Mouse (Mus musculus): ENCODE measurements around the gene Hnrnpl.
A peak's percentile ranks its signal among the peaks of the same experiment; 100 is the strongest.

GRCm38 (mm10) chr7:28766173-28766879 is 42.0 kb upstream of the Hnrnpl start, which contains the start of gene Sirt2:
- TF ChIP-seq POLR2A (IDR thresholded peaks at IDR 0.05; ENCODE audit: insufficient read depth, low read depth, low read length) = peak; percentile 42; the same call in 1 of the 2 replicates
- TF ChIP-seq CTCF (IDR thresholded peaks at IDR 0.05; ENCODE audit: insufficient read depth, low read depth, low read length) = no peak
